Comparison of ENCODE assay signal across 10 mouse cellular contexts in genomic region chr2:26030288-26030687, GRCm38 (mm10). TPM values are rescaled to one million over a fixed set of nuclear protein-coding genes. Genes with fewer than 3 reads are reported as not detected.
DNase-seq lines count a peak whose midpoint lies in the region; ATAC-seq and TF ChIP-seq lines count a peak whose summit lies in the region.
"Had no signal": no experiment of that assay in that cellular context is flagged by ENCODE, and none has a peak within 500 bp of the region (broad histone marks: within the 10 kb centered on the region; RNA-seq: fewer than 3 reads in every experiment).

No protein-coding gene starts in this region.

- intact Hi-C loops in gastrocnemius, adult 2 months (cut with DNase I) = no loop called here
- intact Hi-C loops in gastrocnemius, postnatal 14 days (cut with DNase I; ENCODE audit: low total_unique reads) = loop anchor here (10.0 kb wide), 1 partner anchor 245 kb away; no protein-coding TSS in a partner anchor

- no peak overlapping the region for H3K27ac ChIP-seq in gastrocnemius, adult 2 months
- H3K27ac ChIP-seq in midbrain, embryonic 14.5 days (replicated peaks; ENCODE audit: low read depth, low read length) = no peak overlapping the region
- no peak overlapping the region for H3K27ac ChIP-seq in midbrain, embryonic 10.5 days (replicated peaks)
- H3K27ac ChIP-seq in embryonic fibroblast, embryonic 13.5 days (ENCODE audit: insufficient read depth, low read length) = no peak overlapping the region
- no peak overlapping the region for H3K27ac ChIP-seq in small intestine, adult 2 months (ENCODE audit: insufficient read depth, low read depth, low read length)
- no peak overlapping the region for H3K27ac ChIP-seq in embryonic facial prominence, embryonic 10.5 days (replicated peaks)

- H3K36me3 ChIP-seq in midbrain, embryonic 14.5 days (ENCODE audit: control insufficient read depth, insufficient read depth, low read length) = no peaks in the 10 kb centered on the region
- H3K36me3 ChIP-seq in midbrain, embryonic 10.5 days = no peaks in the 10 kb centered on the region
- no peaks in the 10 kb centered on the region for H3K36me3 ChIP-seq in small intestine, adult 2 months (ENCODE audit: control insufficient read depth, insufficient read depth, low read length)
- no peaks in the 10 kb centered on the region for H3K36me3 ChIP-seq in embryonic facial prominence, embryonic 10.5 days (replicated peaks)

- no peak overlapping the region for H3K4me2 ChIP-seq in midbrain, embryonic 14.5 days (ENCODE audit: low read length)
- H3K4me2 ChIP-seq: heart, embryonic 11.5 days had no signal

- WGBS in midbrain, embryonic 14.5 days = 56% methylated on average over 3 of the region's 3 CpGs
- 48% methylated on average over 3 of the region's 3 CpGs for WGBS in midbrain, embryonic 10.5 days
- WGBS in small intestine, adult 2 months = 38% methylated on average over 3 of the region's 3 CpGs
- WGBS in embryonic facial prominence, embryonic 10.5 days = 48% methylated on average over 3 of the region's 3 CpGs

- no peak for DNase-seq in gastrocnemius, adult 2 months
- DNase-seq in gastrocnemius, postnatal 14 days = no peak
- DNase-seq in midbrain, embryonic 14.5 days = peak; percentile 17
- DNase-seq in midbrain, embryonic 10.5 days (ENCODE audit: low spot score) = no peak
- DNase-seq in right cerebral cortex, adult 18-20 months = no peak
- DNase-seq in embryonic facial prominence, embryonic 10.5 days (ENCODE audit: low spot score) = no peak
- DNase-seq: right cerebral cortex, postnatal 14 days had no signal

- no peaks in the 10 kb centered on the region for H3K9me3 ChIP-seq in midbrain, embryonic 14.5 days (ENCODE audit: control insufficient read depth, low read length)
- no peaks in the 10 kb centered on the region for H3K9me3 ChIP-seq in midbrain, embryonic 10.5 days (replicated peaks)
- H3K9me3 ChIP-seq in embryonic facial prominence, embryonic 10.5 days = no peaks in the 10 kb centered on the region

- TF ChIP-seq CTCF in gastrocnemius, adult 2 months (IDR thresholded peaks at IDR 0.05) = peak; percentile 31; the same call in 1 of the 2 replicates
- peak; percentile 36; the same call in 1 of the 2 replicates for TF ChIP-seq CTCF in embryonic fibroblast, embryonic 13.5 days (IDR thresholded peaks at IDR 0.05; ENCODE audit: borderline replicate concordance, insufficient read depth, low read length)
- peak; percentile 36; the same call in 1 of the 2 replicates for TF ChIP-seq CTCF in small intestine, adult 2 months (IDR thresholded peaks at IDR 0.05; ENCODE audit: extremely low read depth, insufficient read length, insufficient replicate concordance, low read depth, low read length)

- ATAC-seq in midbrain, embryonic 14.5 days (ENCODE audit: low FRiP score, low TSS enrichment) = no peak

- H3K9ac ChIP-seq in midbrain, embryonic 14.5 days (replicated peaks; ENCODE audit: low read length) = no peak overlapping the region

- H3K27me3 ChIP-seq in midbrain, embryonic 14.5 days (ENCODE audit: control insufficient read depth, insufficient read depth, low read length) = no peaks in the 10 kb centered on the region
- H3K27me3 ChIP-seq in midbrain, embryonic 10.5 days (ENCODE audit: low read depth, poor library complexity, severe bottlenecking) = no peaks in the 10 kb centered on the region
- no peaks in the 10 kb centered on the region for H3K27me3 ChIP-seq in small intestine, adult 2 months (ENCODE audit: control insufficient read depth, insufficient read depth, low read length)
- no peaks in the 10 kb centered on the region for H3K27me3 ChIP-seq in embryonic facial prominence, embryonic 10.5 days (replicated peaks; ENCODE audit: low read depth, poor library complexity, severe bottlenecking)

- H3K4me1 ChIP-seq in midbrain, embryonic 14.5 days (ENCODE audit: control insufficient read depth, insufficient read depth, low read length) = no peaks in the 10 kb centered on the region
- no peaks in the 10 kb centered on the region for H3K4me1 ChIP-seq in midbrain, embryonic 10.5 days
- H3K4me1 ChIP-seq in embryonic fibroblast, embryonic 13.5 days (ENCODE audit: control insufficient read depth, insufficient read depth, low read length) = no peaks in the 10 kb centered on the region
- H3K4me1 ChIP-seq in small intestine, adult 2 months (ENCODE audit: control insufficient read depth, insufficient read depth, insufficient read length, low read length) = no peaks in the 10 kb centered on the region
- H3K4me1 ChIP-seq in embryonic facial prominence, embryonic 10.5 days = no peaks in the 10 kb centered on the region

- TF ChIP-seq POLR2A in embryonic fibroblast, embryonic 13.5 days (IDR thresholded peaks at IDR 0.05; ENCODE audit: low read depth, low read length) = no peak
- TF ChIP-seq POLR2A in small intestine, adult 2 months (IDR thresholded peaks at IDR 0.05; ENCODE audit: low read depth, low read length) = no peak

- no peak overlapping the region for H3K4me3 ChIP-seq in gastrocnemius, adult 2 months
- H3K4me3 ChIP-seq in midbrain, embryonic 14.5 days (replicated peaks; ENCODE audit: low read depth, low read length) = no peak overlapping the region
- no peak overlapping the region for H3K4me3 ChIP-seq in midbrain, embryonic 10.5 days
- H3K4me3 ChIP-seq in embryonic fibroblast, embryonic 13.5 days (ENCODE audit: insufficient read depth, low read length) = no peak overlapping the region
- H3K4me3 ChIP-seq in small intestine, adult 2 months (ENCODE audit: low read depth, low read length) = no peak overlapping the region
- H3K4me3 ChIP-seq in embryonic facial prominence, embryonic 10.5 days = no peak overlapping the region

RNA-seq across cellular contexts. Expression of gene Ubac1, which starts 8.7 kb away (rescaled TPM):
- 100 to 1,000 TPM; 223 to 239 TPM for total RNA-seq in gastrocnemius, adult 2 months (2021)
- total RNA-seq in gastrocnemius, postnatal 14 days (2021) = 100 to 1,000 TPM; 187 to 194 TPM
- 122 and 129 TPM in 2 replicates for polyA plus RNA-seq in midbrain, embryonic 14.5 days (2014; fragmentation: Nextera tagmentation; extraction: Ambion mirVana)
- polyA plus RNA-seq in midbrain, embryonic 10.5 days (2016; fragmentation: Nextera tagmentation; extraction: Ambion mirVana) = 87.4 and 89.5 TPM in 2 replicates
- 66.1 and 78.7 TPM in 2 replicates for polyA plus RNA-seq in embryonic fibroblast, embryonic 13.5 days (2011; ENCODE audit: insufficient read length, low read depth, missing spikeins)
- 33.8 and 55.1 TPM in 2 replicates for polyA plus RNA-seq in small intestine, adult 2 months (2012; rRNA removed)
- polyA plus RNA-seq in embryonic facial prominence, embryonic 10.5 days (2016; fragmentation: Nextera tagmentation; extraction: Ambion mirVana) = 94.9 and 95.9 TPM in 2 replicates

RNA-seq across cellular contexts. Expression of gene Camsap1, which starts 47.2 kb away (rescaled TPM):
- total RNA-seq in gastrocnemius, adult 2 months (2021) = 10 to 100 TPM; 43.7 to 55.7 TPM
- 10 to 100 TPM; 24.9 to 27.4 TPM for total RNA-seq in gastrocnemius, postnatal 14 days (2021)
- polyA plus RNA-seq in midbrain, embryonic 14.5 days (2014; fragmentation: Nextera tagmentation; extraction: Ambion mirVana) = 82.1 and 95.9 TPM in 2 replicates
- 20.6 and 38.1 TPM in 2 replicates for polyA plus RNA-seq in midbrain, embryonic 10.5 days (2016; fragmentation: Nextera tagmentation; extraction: Ambion mirVana)
- polyA plus RNA-seq in embryonic fibroblast, embryonic 13.5 days (2011; ENCODE audit: insufficient read length, low read depth, missing spikeins) = 52.1 and 59.0 TPM in 2 replicates
- 4.4 and 4.6 TPM in 2 replicates for polyA plus RNA-seq in small intestine, adult 2 months (2012; rRNA removed)
- polyA plus RNA-seq in embryonic facial prominence, embryonic 10.5 days (2016; fragmentation: Nextera tagmentation; extraction: Ambion mirVana) = 36.1 and 41.9 TPM in 2 replicates
